Mouse (Mus musculus) spleen, postnatal 0 days (tissue): Measurements from ENCODE around the gene Tnik. TPM values are rescaled to one million over a fixed set of nuclear protein-coding genes. Genes with fewer than 3 reads are reported as not detected.

Experiments
- polyA plus RNA-seq: library from polyadenylated mRNA; unstranded; fragments of >200 nt; fragmentation: Nextera tagmentation; extraction: Ambion mirVana; gene quantifications from 2 replicates; pipeline ENCODE4 v1.2.1, GENCODE M21; 2015

Gene Tnik
- polyA plus RNA-seq, result 4.5 and 6.1 TPM in 2 replicates

GRCm38 (mm10) chr3:28263002-28263947, at the start of gene Tnik:
Tnik (plus strand) TSS chr3:28263214.

GRCm38 (mm10) chr3:28697797-28698196, 434.8 kb downstream of the Tnik start, which contains the start of gene Slc2a2:
Slc2a2 (plus strand) TSS chr3:28697903.

